Mouse (Mus musculus) heart, postnatal 25 days (tissue): Measurements from ENCODE around the gene Kank2. TPM values are rescaled to one million over a fixed set of nuclear protein-coding genes. Genes with fewer than 3 reads are reported as not detected.
"Not testable (repeated sequence)": the region's sequence is repeated elsewhere in the genome, so short reads cannot be mapped to it uniquely, and the experiment has no call there.

Experiments used
- DNase-seq: peaks from one replicate; pipeline ENCODE4 v3.0.0; 2022; ENCODE audit warnings: low spot score
- intact Hi-C: fragments of 180-260 bp; cut with DNase I; formaldehyde crosslinking; loops from one replicate; pipeline ENCODE4 v1.15.1; 2025
- total RNA-seq, 2 experiments: library from RNA; stranded (reverse); gene quantifications; 2 replicates each; pipeline ENCODE4 v1.2.3; 2021

The Kank2 gene
- total RNA-seq, 2 experiments from 2014 or later, result 52.5 to 58.0 TPM

- intact Hi-C loops, result no loop called here
- DNase-seq, result no peak
Measured at GRCm38 (mm10) chr9:21819181-21819729, 20.7 kb upstream of the Kank2 start.

- DNase-seq, result no peak
- intact Hi-C loops, result no loop called here
Measured at GRCm38 (mm10) chr9:21818561-21818960, 20.0 kb upstream of the Kank2 start.

GRCm38 (mm10) chr9:21818125-21818524 is 19.6 kb upstream of the Kank2 start:
- no peak for DNase-seq
- intact Hi-C loops, result no loop called here

DNA sequence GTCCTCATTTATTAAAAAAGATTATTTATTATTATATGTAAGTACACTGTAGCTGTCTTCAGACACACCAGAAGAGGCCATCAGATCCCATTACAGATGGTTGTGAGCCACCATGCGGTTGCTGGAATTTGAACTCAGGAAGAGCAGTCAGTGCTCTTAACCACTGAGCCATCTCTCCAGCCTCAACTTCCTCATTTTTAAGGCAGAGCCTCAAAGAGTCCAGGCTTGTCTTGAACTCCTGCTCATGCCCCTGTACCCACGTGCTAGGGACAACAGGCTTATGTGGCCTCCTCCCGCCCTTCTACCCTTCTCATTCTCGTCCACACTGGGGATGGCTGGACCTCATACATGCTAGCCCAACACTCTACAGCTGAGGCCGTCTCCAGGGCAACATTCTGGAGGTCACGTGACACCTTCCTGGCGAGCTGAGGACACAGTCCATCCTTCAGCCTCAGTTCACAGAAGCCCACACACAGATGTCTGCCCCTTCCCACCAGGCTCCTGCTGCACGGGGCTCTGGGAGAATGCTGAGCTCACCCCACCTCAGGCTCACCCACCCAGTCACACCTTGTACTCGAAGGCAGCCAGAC is 18.3 kb upstream of the Kank2 start:
- intact Hi-C loops, result no loop called here
- DNase-seq, result no peak

DNA sequence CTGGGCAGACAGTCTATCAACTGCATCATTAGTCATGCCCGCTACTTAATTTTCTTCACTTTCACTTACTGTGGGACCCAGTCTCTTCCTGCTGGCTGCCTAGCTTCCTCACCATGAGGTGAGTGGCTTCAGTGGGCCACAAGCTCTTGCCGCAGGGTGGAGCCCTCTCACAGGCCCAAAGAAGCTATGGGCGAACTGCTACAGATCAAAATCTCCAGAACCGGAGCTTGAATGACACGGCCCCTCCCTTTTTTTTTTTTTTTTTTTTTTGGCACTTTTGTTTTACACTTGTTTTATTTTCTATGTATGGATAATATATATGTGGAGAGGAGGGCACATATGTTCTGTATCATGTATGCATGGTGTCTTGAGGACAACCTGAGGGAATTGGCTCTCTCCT is 12.6 kb upstream of the Kank2 start:
- intact Hi-C loops, result no loop called here
- DNase-seq, result no peak

DNA sequence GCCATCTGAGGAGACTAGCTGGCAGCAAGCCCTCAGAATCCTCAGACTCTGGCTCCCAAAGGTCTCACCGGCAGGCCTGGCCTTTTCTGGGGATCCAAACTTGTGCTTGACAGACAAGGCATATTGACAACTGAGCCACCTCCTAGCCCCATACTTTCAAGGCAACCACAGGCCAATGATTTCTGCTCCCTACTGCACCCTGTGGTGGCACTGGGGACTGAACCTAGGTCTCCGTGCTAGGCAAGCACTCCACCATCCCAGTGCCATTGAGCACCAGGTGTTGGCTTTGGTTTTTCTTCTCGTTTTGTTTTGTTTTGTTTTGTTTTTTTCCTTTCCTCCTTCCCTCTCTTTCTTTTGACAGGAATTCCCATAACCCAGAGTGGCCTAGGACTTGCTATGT is 10.0 kb upstream of the Kank2 start:
- intact Hi-C loops, result loop anchor here (5.0 to 10.0 kb wide), 2 partner anchors 116 to 204 kb away; no protein-coding TSS in a partner anchor
- DNase-seq, result no peak

- intact Hi-C loops, result loop anchor here (5.0 to 10.0 kb wide), 2 partner anchors 115 to 202 kb away; no protein-coding TSS in a partner anchor
- DNase-seq, result no peak
Measured at GRCm38 (mm10) chr9:21806976-21807375, 8.4 kb upstream of the Kank2 start.

DNA sequence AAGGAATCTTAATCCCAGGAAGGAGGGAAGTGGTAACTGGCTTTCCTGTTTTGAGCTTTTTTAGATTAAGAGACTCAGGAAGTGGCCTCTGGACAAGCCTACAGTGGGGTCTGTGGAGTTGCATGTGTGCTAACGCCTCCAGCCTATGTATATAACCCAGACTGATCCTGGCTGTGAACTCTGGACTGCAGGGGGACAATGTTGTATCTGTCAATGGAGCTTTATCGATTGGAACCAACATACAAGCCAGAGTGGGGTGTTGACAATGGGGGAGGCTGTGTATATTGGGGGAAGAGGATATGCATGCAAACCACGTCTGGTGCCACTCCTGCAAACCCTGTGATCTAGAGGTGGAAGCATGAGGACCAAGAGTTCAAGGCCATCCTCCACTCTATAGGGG is 7.8 kb upstream of the Kank2 start:
- intact Hi-C loops, result loop anchor here (5.0 to 10.0 kb wide), 2 partner anchors 114 to 202 kb away; no protein-coding TSS in a partner anchor

DNA sequence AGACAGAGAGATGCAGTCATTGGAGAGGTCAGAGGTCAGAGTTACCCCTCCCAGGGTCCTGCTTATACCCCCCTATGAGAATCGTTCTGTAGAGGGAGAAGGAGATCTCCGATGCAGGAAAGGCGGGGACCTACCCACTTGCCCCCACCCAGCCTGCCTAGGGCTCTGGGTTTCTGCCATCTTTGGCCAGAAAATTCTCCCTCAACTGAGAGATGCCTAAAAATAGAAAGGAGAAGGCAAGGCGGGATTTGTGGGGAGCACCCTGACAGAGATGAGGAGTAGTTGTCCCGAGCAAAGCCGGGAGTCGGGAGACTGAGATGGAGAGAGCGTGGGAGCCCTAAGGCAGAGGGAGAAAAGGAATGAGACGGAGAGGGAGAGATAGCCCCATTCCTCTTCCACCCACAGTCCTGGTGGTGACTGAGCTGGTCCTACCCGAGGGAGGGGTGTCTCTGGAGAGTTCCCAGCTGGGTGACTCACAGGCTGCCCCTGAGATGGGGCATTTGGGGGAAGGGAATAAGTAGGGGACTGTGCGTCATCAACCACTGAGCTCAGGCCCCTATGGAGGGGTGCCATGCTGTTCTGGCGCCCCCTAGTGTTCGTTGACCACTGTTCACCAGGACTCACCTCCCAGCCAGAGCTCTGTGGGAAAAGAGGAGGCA is 5.6 kb upstream of the Kank2 start:
- intact Hi-C loops, result loop anchor here (1.0 to 10.0 kb wide), 3 partner anchors 17 to 199 kb away; no protein-coding TSS in a partner anchor
- DNase-seq, result peak; percentile 76

More for the DNA sequence above, 7.8 kb upstream of the Kank2 start:
- DNase-seq, result no peak

DNA sequence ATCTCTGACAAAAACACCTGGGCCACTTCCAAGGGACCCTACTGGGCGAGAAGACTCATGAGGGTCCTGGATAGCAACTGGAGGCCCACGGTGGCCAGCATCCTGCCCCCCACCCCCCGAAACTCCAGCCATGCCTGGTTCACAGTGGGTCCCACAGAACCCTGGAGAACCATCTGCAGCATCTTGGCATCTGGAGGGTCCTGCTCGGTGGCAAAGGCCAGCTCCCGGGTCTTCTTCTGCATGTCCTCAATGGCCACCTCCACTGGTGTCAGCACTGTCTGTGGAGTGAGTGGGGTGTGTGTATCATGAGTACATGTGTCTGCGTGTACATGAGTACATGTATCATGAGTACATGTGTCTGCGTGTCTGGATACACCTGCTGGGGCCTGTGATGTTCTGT is 3.0 kb upstream of the Kank2 start:
- DNase-seq, result no peak
- intact Hi-C loops, result loop anchor here (10.0 kb wide), 1 partner anchor 197 kb away; no protein-coding TSS in a partner anchor

DNA sequence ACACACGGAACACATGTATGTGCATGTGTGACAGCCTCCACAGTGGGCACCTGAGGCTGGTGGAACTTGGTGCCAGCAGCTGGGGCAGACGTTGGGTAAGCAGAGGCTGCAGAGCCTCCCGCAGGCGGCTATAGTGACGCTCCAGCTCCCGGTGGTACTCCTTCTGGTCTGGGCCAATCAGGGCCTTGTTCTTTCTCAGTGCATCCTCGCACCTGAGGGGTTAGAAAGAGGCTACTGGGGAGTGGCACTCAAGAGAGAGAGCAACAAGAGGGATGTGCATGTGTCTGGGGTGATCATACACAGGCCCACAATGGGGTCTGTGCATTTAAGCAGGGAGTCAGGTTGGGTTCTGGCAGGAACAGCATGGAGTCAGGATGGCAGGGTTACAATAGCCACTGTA is 2.6 kb upstream of the Kank2 start:
- no peak for DNase-seq
- intact Hi-C loops, result loop anchor here (10.0 kb wide), 1 partner anchor 196 kb away; no protein-coding TSS in a partner anchor

DNA sequence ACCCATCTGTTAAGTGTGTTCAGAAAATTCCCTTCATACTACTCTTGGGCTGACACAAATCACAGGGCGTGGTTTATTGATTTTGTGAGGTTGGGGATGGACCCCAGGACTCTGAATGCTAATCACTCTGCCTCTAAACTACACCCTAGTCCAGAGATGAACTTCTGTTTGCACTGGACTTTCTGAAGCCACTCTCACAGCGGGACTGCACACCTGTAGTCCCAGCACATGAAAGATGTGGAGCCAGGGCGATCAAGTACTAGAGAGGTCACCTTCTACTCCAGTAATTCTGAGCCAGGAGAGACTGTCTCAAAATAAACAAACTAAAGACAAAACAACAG is 436 bp upstream of the Kank2 start:
- no peak for DNase-seq
- intact Hi-C loops, result no loop called here

DNA sequence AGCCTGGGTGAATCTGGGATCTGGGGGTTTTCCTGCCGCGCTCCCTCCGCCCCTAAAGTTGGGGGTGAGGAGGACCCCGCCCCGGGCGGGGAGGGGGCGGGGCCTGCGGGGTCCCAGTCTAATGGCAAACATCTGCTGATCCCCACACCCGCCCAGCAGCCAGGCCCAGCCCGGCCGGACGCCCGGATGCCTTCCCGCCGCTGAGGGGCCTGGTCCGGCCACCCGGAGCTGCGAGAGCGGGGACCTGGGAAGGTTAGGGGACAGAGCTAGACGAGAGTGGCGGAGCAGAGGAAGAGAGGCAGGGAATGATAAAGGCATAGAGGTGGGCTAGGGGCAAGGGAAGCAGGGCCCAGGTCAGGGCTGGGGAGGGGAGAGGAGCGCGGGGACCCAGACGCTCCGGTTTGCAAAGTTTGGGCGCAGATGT is 611 bp downstream of the Kank2 start:
- intact Hi-C loops, result no loop called here
- peak; percentile 72 for DNase-seq

- DNase-seq, result no peak
- intact Hi-C loops, result no loop called here
Measured at GRCm38 (mm10) chr9:21796919-21797318, 1.6 kb downstream of the Kank2 start.

GRCm38 (mm10) chr9:21796259-21796658 is 2.3 kb downstream of the Kank2 start:
- intact Hi-C loops, result no loop called here
- no peak for DNase-seq

GRCm38 (mm10) chr9:21795579-21795978 is 3.0 kb downstream of the Kank2 start:
- no peak for DNase-seq
- intact Hi-C loops, result no loop called here

DNA sequence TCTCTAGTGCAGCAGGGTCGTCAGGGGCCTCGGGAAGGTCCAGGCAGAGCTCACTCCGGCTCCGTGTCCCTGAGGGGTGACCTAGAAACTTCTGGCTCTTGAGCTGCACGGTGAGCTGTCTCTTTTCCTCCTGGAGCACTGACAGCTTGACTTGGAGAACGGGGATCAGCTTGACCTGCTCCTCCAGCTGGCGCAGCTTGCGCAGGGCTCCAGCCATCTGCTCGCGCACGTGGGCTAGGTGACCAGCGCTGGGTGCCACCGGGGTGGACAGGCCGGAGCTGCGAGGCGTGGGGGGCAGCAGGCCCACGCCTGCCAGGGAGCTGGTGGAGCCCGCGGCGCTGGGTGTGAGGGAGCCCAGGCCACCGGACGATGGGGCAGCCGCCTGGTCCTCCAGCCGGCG is 3.6 kb downstream of the Kank2 start:
- intact Hi-C loops, result no loop called here
- DNase-seq, result no peak

- DNase-seq, result no peak
- intact Hi-C loops, result no loop called here
Measured at GRCm38 (mm10) chr9:21794344-21794834, 4.2 kb downstream of the Kank2 start.

DNA sequence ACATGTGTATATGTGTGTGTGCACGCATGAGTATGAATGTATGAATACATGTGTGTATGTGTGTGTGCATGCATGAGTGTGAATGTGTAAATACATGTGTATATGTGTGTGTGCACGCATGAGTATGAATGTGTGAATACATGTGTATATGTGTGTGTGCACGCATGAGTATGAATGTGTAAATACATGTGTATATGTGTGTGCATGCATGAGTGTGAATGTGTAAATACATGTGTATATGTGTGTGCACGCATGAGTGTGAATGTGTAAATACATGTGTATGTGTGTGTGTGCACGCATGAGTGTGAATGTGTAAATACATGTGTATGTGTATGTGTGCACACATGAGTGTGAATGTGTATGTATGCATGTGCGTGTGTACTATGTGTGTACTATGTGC is 5.0 kb downstream of the Kank2 start:
- DNase-seq, intact Hi-C loops: not testable (repeated sequence)

- DNase-seq, result no peak
- intact Hi-C loops, result no loop called here
Measured at GRCm38 (mm10) chr9:21792644-21793043, 5.9 kb downstream of the Kank2 start.

DNA sequence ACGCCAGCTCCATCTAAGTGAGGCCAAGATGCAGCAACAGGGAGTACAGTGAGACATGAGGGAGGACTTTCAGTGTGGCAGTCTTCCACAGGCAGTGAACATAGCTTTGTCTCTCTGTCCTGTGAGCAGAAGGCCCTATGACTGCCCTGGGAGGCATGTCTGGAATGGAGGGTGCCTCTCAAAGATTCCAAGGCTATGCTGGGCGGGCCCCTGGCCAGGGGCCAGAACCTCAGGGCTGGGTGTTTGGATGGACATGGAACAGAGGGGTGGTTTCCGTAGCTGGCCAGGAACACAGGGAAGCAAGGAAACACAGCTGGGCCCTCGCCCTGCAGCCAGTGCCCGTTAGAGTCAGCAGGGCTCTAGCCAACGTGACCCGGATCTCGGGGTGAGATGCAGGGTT is 6.7 kb downstream of the Kank2 start:
- peak; percentile 62 for DNase-seq
- intact Hi-C loops, result no loop called here
